Mouse (Mus musculus): Measurements from ENCODE around the gene Mpst.

DNA sequence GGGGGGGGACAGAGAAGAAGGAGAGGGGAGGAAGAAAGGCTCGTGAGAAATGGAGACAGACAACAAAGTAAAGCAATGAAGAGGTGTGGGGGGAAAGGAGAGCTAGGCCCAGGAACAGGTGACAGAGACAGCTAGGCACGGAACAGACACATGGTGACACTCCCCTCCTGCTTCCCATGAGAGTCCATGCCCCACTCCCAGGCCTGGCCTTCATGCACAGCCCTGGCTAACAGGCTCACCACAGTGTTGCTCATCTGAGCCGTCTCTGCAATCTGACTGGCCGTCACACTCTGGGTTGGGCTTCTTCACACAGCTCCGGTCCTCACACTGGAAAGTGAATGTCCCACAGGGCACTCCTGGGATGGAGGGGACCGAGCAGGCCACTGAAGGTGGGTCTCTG is 37.6 kb downstream of the Mpst start:
- no peak for TF ChIP-seq CTCF (IDR thresholded peaks at IDR 0.05; ENCODE audit: insufficient read depth, low read length)
- TF ChIP-seq POLR2A (IDR thresholded peaks at IDR 0.05; ENCODE audit: borderline replicate concordance, extremely low read depth, low read depth, low read length), result no peak

Data from lung, adult 2 months (tissue).